Mouse (Mus musculus) hindbrain, embryonic 11.5 days (tissue): ENCODE data around the gene Mrpl23. TPM values are rescaled to one million over a fixed set of nuclear protein-coding genes. Genes with fewer than 3 reads are reported as not detected.
A peak's percentile ranks its signal among the peaks of the same experiment; 100 is the strongest.

Experiments
- ATAC-seq: fragments of 200-750 bp; cut with Nextera tagmentation; 2 replicates; pipeline ENCODE4 v1.8.0; 2017; ENCODE audit warnings: mild to moderate bottlenecking, moderate TSS enrichment, moderate library complexity; ENCODE audit not compliant: low FRiP score
- DNase-seq: peaks from one replicate; pipeline ENCODE4 v3.0.0-alpha.2; 2015; ENCODE audit warnings: low spot score
- H3K27ac ChIP-seq: fragments of 300-500 bp; sonication (generic); 2 replicates; pipeline ENCODE4 v1.5.1; 2014; ENCODE audit warnings: mild to moderate bottlenecking, low read depth, low read length
- H3K27me3 ChIP-seq: fragments of 300-500 bp; sonication (generic); 2 replicates; pipeline ENCODE4 v1.6.1; 2014; ENCODE audit warnings: mild to moderate bottlenecking, low read length, moderate library complexity, mixed read lengths; ENCODE audit not compliant: control insufficient read depth, insufficient read depth
- H3K36me3 ChIP-seq: fragments of 300-500 bp; sonication (generic); 2 replicates; pipeline ENCODE4 v1.6.1; 2014; ENCODE audit warnings: mild to moderate bottlenecking, low read length, moderate library complexity, mixed read lengths; ENCODE audit not compliant: control insufficient read depth, insufficient read depth
- H3K4me1 ChIP-seq: fragments of 300-500 bp; sonication (generic); replicated peaks from 2 replicates; pipeline ENCODE4 v1.6.1; 2014; ENCODE audit warnings: low read length, mixed read lengths; ENCODE audit not compliant: control insufficient read depth, insufficient read depth
- H3K4me2 ChIP-seq: fragments of 300-500 bp; sonication (generic); replicated peaks from 2 replicates; pipeline ENCODE4 v1.6.1; 2014; ENCODE audit warnings: mild to moderate bottlenecking, low read depth, low read length
- H3K4me3 ChIP-seq: fragments of 300-500 bp; sonication (generic); 2 replicates; pipeline ENCODE4 v1.5.1; 2014; ENCODE audit warnings: low read depth, low read length
- H3K9ac ChIP-seq: fragments of 300-500 bp; sonication (generic); 2 replicates; pipeline ENCODE4 v1.6.1; 2014; ENCODE audit warnings: low read depth, low read length
- H3K9me3 ChIP-seq: fragments of 300-500 bp; sonication (generic); 2 replicates; pipeline ENCODE4 v1.6.1; 2016; ENCODE audit warnings: low read length; ENCODE audit not compliant: control insufficient read depth
- WGBS: fragments of 180-500 bp; shearing (Covaris S2); extraction: QIAGEN DNeasy Blood & Tissue Kit; methylation state at CpG from one replicate; pipeline ENCODE4 v1.1.7; 2014; 5-methylcytosine and 5-hydroxymethylcytosine counted together
- polyA plus RNA-seq: library from polyadenylated mRNA; unstranded; fragments of >200 nt; fragmentation: Nextera tagmentation; extraction: Ambion mirVana; gene quantifications from 2 replicates; pipeline ENCODE4 v1.2.1, GENCODE M21; 2014

Mrpl23 gene
- polyA plus RNA-seq, 1 experiment from 2014 or later: 13.5 TPM

- no peaks in the 10 kb centered on the region for H3K36me3 ChIP-seq
- no peak overlapping the region for H3K4me2 ChIP-seq
- 49% methylated on average over 5 of the region's 5 CpGs for WGBS
- no peaks in the 10 kb centered on the region for H3K9me3 ChIP-seq
- ATAC-seq (no peak), DNase-seq (peak; percentile 17)
- no peak overlapping the region for H3K27ac ChIP-seq
- H3K4me3 ChIP-seq: no peak overlapping the region
- H3K9ac ChIP-seq: no peak overlapping the region
- peaks cover 6% of the 10 kb centered on the region; the same call in 1 of the 2 replicates for H3K27me3 ChIP-seq
- no peaks in the 10 kb centered on the region for H3K4me1 ChIP-seq
Observed at GRCm38 (mm10) chr7:142579069-142579468, 46.6 kb downstream of the Mrpl23 start.

- no peaks in the 10 kb centered on the region for H3K4me1 ChIP-seq
- peak; percentile 73; the same call in 1 of the 2 replicates for ATAC-seq
- WGBS: 45% methylated on average over 26 of the region's 26 CpGs
- peaks cover 6% of the 10 kb centered on the region; the same call in 1 of the 2 replicates for H3K27me3 ChIP-seq
- peak; percentile 73 for DNase-seq
- H3K4me3 ChIP-seq: peak overlapping the region; percentile 19
- H3K9ac ChIP-seq: peak overlapping the region; percentile 31; the same call in 1 of the 2 replicates
- no peaks in the 10 kb centered on the region for H3K9me3 ChIP-seq
- H3K27ac ChIP-seq: no peak overlapping the region
- H3K36me3 ChIP-seq: no peaks in the 10 kb centered on the region
- H3K4me2 ChIP-seq: peak overlapping the region; percentile 56
Observed at GRCm38 (mm10) chr7:142580121-142580879, 47.8 kb downstream of the Mrpl23 start.

GRCm38 (mm10) chr7:142581186-142581585 lies 48.7 kb downstream of the Mrpl23 start:
- peak overlapping the region; percentile 31 for H3K4me2 ChIP-seq
- H3K36me3 ChIP-seq: no peaks in the 10 kb centered on the region
- no peaks in the 10 kb centered on the region for H3K4me1 ChIP-seq
- WGBS: 51% methylated on average over 7 of the region's 7 CpGs
- no peak overlapping the region for H3K9ac ChIP-seq
- no peak for DNase-seq
- peaks cover 6% of the 10 kb centered on the region; the same call in 1 of the 2 replicates for H3K27me3 ChIP-seq
- no peak overlapping the region for H3K4me3 ChIP-seq
- ATAC-seq: no peak
- no peak overlapping the region for H3K27ac ChIP-seq
- no peaks in the 10 kb centered on the region for H3K9me3 ChIP-seq

- no peak overlapping the region; the same call in 1 of the 2 replicates for H3K4me3 ChIP-seq
- 60% methylated on average over 20 of the region's 20 CpGs for WGBS
- no peak for ATAC-seq
Observed at GRCm38 (mm10) chr7:142581656-142582228, 49.3 kb downstream of the Mrpl23 start.

GRCm38 (mm10) chr7:142584882-142585281 lies 52.4 kb downstream of the Mrpl23 start:
- H3K27me3 ChIP-seq: no peaks in the 10 kb centered on the region
- H3K9ac ChIP-seq: no peak overlapping the region
- 52% methylated on average over 1 of the region's 1 CpGs for WGBS

More at GRCm38 (mm10) chr7:142581656-142582228, 49.3 kb downstream of the Mrpl23 start:
- Histone ChIP-seq H3K27ac (no peak overlapping the region), H3K9ac (no peak overlapping the region), H3K9me3 (no peaks in the 10 kb centered on the region), H3K4me2 (peak overlapping the region; percentile 31), H3K36me3 (no peaks in the 10 kb centered on the region), H3K27me3 (peaks cover 6% of the 10 kb centered on the region; the same call in 1 of the 2 replicates), H3K4me1 (no peaks in the 10 kb centered on the region)
- DNase-seq: peak; percentile 69

GRCm38 (mm10) chr7:142585890-142586289 lies 53.4 kb downstream of the Mrpl23 start:
- no peak for DNase-seq
- H3K4me3 ChIP-seq: no peak overlapping the region
- 87% methylated on average over 3 of the region's 3 CpGs for WGBS
- H3K4me1 ChIP-seq: no peaks in the 10 kb centered on the region
- no peak overlapping the region for H3K27ac ChIP-seq
- no peak overlapping the region for H3K9ac ChIP-seq
- H3K9me3 ChIP-seq: no peaks in the 10 kb centered on the region
- no peaks in the 10 kb centered on the region for H3K27me3 ChIP-seq
- H3K4me2 ChIP-seq: no peak overlapping the region
- ATAC-seq: no peak
- H3K36me3 ChIP-seq: no peaks in the 10 kb centered on the region

More at GRCm38 (mm10) chr7:142584882-142585281, 52.4 kb downstream of the Mrpl23 start:
- Histone ChIP-seq H3K4me2 (no peak overlapping the region), H3K9me3 (no peaks in the 10 kb centered on the region), H3K4me1 (no peaks in the 10 kb centered on the region), H3K36me3 (no peaks in the 10 kb centered on the region), H3K4me3 (no peak overlapping the region), H3K27ac (no peak overlapping the region)
- DNase-seq: no peak
- no peak for ATAC-seq

- Histone ChIP-seq H3K4me2 (no peak overlapping the region), H3K27me3 (no peaks in the 10 kb centered on the region), H3K27ac (no peak overlapping the region), H3K36me3 (no peaks in the 10 kb centered on the region), H3K4me3 (no peak overlapping the region), H3K4me1 (no peaks in the 10 kb centered on the region), H3K9me3 (no peaks in the 10 kb centered on the region), H3K9ac (no peak overlapping the region)
- DNase-seq: no peak
- WGBS: 79% methylated on average over 9 of the region's 9 CpGs
- ATAC-seq: no peak
Observed at GRCm38 (mm10) chr7:142588282-142588941, 55.9 kb downstream of the Mrpl23 start.
